Mouse (Mus musculus) heart, postnatal 36 days (tissue): ENCODE data around the gene Sash3. TPM values are rescaled to one million over a fixed set of nuclear protein-coding genes. Genes with fewer than 3 reads are reported as not detected.

Experiments
- DNase-seq, 2 experiments: peaks; one replicate each; pipeline ENCODE4 v3.0.0; 2021 to 2022
- intact Hi-C: fragments of 180-260 bp; cut with DNase I; formaldehyde crosslinking; loops from one replicate; pipeline ENCODE4 v1.15.1; 2025
- total RNA-seq, 2 experiments: library from RNA; stranded (reverse); gene quantifications; 2 replicates each; pipeline ENCODE4 v1.2.3; 2021

Gene Sash3
- total RNA-seq, 2 experiments from 2014 or later, result 1.6 TPM

DNA sequence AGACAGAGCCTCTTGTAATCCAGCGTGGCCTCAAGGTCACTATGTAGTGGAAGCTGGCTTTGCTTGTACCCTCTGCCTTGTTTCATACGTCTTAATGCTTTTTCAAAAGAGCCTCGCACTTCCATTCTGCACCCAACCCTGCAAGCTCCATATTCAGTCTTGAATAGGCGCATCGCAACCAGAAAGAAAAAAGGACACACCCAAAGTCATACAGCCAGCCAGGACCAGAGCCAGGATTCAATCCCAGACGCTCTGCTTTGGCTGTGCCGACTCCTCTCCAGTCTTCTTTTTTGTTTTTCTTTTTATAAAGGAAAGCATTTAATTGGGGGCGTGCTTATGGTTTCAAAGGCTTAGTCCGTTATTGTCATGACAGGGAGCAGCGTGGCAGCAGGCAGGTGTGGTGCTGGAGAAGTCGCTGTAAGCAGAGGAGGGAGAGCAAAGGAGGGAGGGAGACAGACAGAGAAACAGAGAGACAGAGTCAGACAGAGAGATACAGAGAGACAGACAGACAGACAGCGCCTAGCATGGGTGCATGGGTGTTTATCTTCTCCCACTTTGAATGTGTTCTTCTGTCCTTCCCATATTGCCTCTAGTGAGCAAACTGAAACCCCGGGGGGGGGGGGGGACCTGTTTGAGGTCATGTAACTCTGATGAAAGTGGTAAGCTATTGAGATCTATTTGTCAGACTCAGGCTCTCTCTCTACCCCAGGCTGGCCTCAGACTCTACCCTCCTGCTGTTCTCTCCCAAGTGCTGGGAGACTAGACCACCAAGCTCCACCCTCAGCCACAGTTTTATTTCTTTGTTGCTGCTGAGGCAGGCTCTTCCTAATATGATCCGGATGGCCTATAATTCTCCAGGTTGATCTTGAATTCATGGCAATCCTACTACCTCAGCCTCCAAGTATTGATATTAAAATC, 6.6 kb upstream of the Sash3 start:
- intact Hi-C loops, result loop anchor here (10.0 kb wide), 1 partner anchor 65 kb away; the partner anchor contains the start of gene Zdhhc9
- no peak for DNase-seq

DNA sequence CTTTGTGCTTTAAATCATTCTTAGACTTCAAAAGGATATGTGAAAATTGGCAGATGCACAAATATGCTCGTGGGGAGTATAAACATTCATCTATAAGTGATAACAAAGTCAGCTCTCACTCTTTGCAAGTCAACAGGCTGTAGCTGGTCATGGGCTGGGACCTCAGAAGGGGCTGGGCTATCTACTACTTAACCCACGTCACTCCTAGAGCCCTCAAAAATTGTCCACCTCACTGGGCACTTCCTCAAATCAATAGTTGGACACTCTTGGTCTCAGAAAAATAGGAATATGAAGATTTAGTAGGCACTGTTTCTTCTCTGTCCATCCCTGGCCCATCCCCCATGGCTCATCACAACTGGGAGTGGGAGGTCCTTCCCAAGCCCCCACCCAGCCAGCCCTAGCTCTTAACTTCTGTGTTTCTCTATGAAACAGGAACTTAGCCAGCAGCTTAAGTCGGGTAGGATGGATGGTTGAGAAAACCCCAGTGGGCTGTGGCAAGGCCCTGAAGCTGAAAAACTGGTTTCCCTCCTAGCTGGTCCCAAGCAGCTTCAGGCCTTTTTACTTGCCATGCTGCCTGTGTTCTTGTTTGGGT, 5.9 kb upstream of the Sash3 start:
- intact Hi-C loops, result loop anchor here (10.0 kb wide), 1 partner anchor 64 kb away; the partner anchor contains the start of gene Zdhhc9
- DNase-seq, result peak in 1 of 2 experiments; percentile 7

DNA sequence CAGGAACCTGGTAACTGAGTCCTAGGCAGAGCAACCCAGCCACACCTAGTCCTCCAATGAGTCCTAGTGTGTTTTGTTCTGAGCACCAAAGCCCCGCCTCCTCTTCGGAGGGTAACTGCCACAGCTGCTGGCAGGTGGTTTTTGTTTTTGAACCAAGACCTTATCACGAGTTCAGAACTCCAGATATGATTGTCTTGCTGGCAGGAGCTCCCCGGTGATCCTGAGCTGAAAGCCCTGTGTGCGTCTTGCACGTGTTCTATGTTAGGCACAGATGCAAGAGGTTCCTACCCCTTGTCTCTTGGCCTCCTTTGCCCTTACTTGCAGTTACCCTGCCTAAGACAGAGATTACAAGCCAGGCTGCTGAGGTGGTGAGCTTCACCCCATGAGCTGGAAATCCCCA, 4.8 kb upstream of the Sash3 start:
- DNase-seq, result no peak

GRCm38 (mm10) chrX:48143415-48144335, 2.6 kb upstream of the Sash3 start:
- intact Hi-C loops, result loop anchor here (10.0 kb wide), 1 partner anchor 61 kb away; the partner anchor contains the start of gene Zdhhc9
- DNase-seq, result peak in 1 of 2 experiments; percentile 11

More for the DNA sequence above, 4.8 kb upstream of the Sash3 start:
- intact Hi-C loops, result loop anchor here (10.0 kb wide), 1 partner anchor 63 kb away; the partner anchor contains the start of gene Zdhhc9

DNA sequence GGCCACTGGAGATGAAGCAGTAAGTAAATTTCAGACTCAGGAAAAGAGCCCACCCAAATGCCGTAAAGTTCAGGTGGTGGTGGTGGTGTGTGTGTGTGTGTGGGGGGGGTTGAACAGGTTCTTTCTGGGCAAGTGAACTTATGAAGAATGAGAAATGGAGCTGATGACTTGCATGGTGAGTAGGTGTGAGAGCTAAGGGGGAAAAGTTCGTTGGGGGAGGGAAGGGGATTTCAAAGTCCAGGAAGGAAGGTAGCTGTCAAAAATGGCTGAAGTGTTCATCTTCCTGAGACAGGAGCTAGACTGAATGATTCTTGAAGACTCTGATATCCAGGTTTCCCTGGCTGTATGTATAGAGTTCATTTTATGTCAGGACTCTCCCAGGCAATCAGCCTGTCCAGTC, 990 bp downstream of the Sash3 start:
- intact Hi-C loops, result loop anchor here (10.0 kb wide), 1 partner anchor 58 kb away; the partner anchor contains the start of gene Zdhhc9
- DNase-seq, result no peak

- DNase-seq, result no peak
These were observed 1.5 kb downstream of the Sash3 start for GRCm38 (mm10) chrX:48147741-48148186.

GRCm38 (mm10) chrX:48152106-48152505, 5.9 kb downstream of the Sash3 start:
- DNase-seq, result no peak
- intact Hi-C loops, result no loop called here

More at GRCm38 (mm10) chrX:48147741-48148186, 1.5 kb downstream of the Sash3 start:
- intact Hi-C loops, result loop anchor here (10.0 kb wide), 1 partner anchor 57 kb away; the partner anchor contains the start of gene Zdhhc9

- intact Hi-C loops, result no loop called here
- no peak for DNase-seq
These were observed 7.2 kb downstream of the Sash3 start for GRCm38 (mm10) chrX:48153414-48153813.

DNA sequence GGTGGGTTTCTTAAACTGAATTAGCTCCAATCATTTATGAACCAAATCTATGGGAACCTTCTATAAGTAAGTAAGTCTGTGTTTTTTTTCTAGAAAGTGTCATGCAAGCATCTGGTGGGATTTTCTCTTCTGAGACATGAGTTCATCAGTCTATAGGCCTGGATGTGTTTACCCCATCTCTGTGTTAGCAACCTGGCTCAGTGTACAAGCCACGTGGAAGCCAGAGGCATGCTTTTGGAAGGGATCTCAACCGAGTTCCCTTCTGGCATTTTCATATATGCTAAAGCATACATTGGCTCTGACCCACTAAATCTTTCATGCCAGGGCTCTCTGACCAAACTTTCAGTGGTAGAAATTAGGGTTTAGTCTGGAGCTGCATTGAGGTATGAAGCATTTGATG, 7.7 kb downstream of the Sash3 start:
- DNase-seq, result no peak
- intact Hi-C loops, result no loop called here

- intact Hi-C loops, result no loop called here
- DNase-seq, result no peak
These were observed 9.3 kb downstream of the Sash3 start for GRCm38 (mm10) chrX:48155489-48155888.

DNA sequence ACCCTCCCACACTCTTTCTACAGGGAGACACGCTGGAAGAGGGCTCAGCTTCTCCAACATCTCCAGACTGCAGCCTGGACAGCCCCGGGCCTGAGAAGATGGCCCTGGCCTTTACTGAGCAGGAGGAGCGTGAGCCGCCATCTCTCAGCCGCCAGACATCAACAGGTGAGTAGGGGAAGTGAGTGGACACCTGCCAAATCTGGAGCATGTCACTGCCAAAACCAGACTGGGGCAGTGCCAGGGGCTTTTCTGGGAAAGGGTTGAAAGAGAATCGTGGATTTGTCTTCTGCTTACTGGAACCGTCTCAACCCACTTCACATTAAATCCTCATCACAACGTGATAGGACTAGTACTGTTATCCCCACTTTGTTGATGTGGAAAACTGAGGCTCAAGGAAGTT, 11.2 kb downstream of the Sash3 start:
- no peak for DNase-seq
- intact Hi-C loops, result no loop called here

- DNase-seq, result no peak
- intact Hi-C loops, result no loop called here
These were observed 12.1 kb downstream of the Sash3 start for GRCm38 (mm10) chrX:48158229-48158919.

- intact Hi-C loops, result no loop called here
- DNase-seq, result no peak
These were observed 23.7 kb downstream of the Sash3 start for GRCm38 (mm10) chrX:48169892-48170291.

- intact Hi-C loops, result no loop called here
These were observed 24.1 kb downstream of the Sash3 start for GRCm38 (mm10) chrX:48170368-48170767.

DNA sequence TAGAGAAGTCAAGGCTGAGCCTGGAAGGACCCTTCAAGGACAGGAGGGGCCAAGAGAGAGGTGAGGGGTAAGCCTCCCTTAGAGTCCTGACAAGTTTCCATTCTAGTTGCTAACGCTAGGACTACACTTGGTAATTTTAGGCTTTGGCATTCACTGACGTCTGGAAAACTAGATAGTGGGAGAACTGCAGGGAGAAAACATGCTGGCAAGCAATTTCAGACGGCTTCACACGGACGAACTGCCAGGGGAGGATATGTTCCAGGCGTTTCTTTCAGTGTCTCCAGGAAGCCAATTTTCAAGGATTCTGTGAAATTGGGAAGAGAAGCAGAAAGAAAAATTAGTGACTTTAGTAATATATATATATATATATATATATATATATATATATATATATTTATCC, 35.6 kb downstream of the Sash3 start:
- intact Hi-C loops, result no loop called here
- no peak for DNase-seq

More at GRCm38 (mm10) chrX:48170368-48170767, 24.1 kb downstream of the Sash3 start:
- no peak for DNase-seq

- intact Hi-C loops, result no loop called here
- DNase-seq, result no peak
These were observed 38.5 kb downstream of the Sash3 start for GRCm38 (mm10) chrX:48184703-48185102.

DNA sequence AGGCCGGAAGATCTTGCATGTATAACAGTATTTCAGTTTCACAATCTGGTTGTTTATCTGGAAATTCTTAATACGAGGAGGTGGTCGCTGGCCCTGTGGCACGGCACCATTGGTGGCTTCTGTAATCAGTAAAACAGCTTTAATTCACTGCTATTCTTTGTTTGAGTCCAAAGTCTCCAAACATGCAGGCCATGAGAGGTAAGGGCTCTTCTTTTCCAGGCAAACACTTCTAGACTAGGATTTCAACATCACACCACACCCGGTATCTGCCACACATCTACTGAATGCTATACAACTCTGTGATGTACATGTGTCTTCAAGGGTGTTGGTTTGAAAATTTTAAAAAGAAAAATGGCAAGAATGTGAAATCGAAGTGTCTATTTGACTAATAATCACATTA, 45.0 kb downstream of the Sash3 start:
- intact Hi-C loops, result no loop called here
- no peak for DNase-seq

DNA sequence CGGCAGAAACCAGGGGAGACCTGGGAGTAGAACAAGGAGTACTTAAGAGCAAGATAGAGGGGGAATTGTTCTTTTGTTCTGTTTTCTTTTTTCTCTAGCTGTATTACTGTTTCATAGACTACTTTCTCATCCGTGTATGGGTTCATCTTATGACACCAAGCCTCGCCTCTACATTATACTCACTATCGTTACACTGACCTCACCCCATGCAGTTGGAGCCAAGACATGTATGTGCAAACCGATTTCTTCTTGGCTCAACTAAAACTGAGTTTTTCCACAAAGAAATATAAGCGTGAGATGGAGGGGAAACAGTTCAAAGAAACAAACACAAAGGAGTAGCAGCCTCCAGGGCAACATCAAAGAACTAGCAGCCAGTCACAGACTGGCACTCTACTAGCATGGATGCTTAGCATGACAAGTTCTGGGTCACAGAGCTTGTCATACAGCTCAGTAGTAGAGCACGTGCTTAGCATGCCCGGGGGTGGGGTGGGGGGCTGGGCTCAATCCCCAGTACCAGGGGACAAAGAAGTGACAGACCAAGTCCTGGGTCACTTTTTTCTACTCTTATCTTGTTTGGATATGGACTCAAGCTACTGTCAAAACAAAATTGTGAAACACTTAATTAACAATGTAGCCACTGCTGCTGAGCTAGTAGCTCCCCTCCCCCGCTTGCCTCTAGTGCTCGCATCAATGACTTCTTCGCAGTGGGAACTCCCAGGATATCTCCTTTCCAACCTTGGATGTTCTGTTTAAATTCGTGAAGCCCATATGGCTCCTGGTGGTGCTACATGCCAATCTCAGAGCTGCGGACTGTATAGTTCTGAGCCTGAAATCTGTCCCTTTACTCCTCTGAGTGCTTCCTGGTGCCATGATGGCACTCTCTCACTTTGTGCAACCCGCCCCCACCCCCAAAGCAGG, 47.3 kb downstream of the Sash3 start:
- intact Hi-C loops, result loop anchor here (1.0 kb wide), 1 partner anchor 63 kb away; the partner anchor contains the start of gene Utp14a
- DNase-seq, result no peak
